Mouse (Mus musculus) megakaryocyte-erythroid progenitor cell, adult 5-6 weeks (primary cell): ENCODE results near the gene Otp. TPM values are rescaled to one million over a fixed set of nuclear protein-coding genes. Genes with fewer than 3 reads are reported as not detected.

ENCODE experiments used
- ATAC-seq: replicated peaks from 2 replicates; pipeline ENCODE4 v1.8.0; 2016; ENCODE audit warnings: mild to moderate bottlenecking, inconsistent platforms; ENCODE audit not compliant: severe bottlenecking, poor library complexity, low FRiP score, low TSS enrichment
- total RNA-seq, 2 experiments: library from RNA; stranded (forward) in 1 of 2; stranded (reverse) in 1 of 2; fragments of 200-1000, 215-1000 nt in 1 of 2; fragments of >200 nt in 1 of 2; fragmentation: Nextera tagmentation in 1 of 2; gene quantifications; 2 replicates each; pipeline ENCODE4 v1.2.3; 2014 to 2017

Otp gene
- total RNA-seq, 2 experiments from 2014 or later = not detected

DNA sequence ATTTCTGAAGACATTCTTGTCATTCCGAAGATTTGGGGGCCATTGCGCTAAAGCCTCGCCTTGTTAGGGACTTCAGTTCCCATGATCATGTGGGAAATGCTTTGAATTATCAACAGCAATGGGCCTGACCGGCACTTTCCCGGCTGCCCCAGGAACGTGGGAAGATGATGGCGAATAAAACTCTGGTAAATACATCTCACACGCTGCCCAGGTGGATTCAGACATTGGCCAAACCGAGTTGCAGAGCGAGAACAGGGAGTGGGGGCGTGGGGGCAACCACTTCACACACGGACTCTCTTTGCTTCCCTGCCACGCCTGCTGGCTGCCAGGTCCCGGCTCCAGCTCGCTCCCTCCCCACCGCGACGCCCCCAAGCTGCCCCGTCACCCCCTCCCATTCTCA lies 3.0 kb upstream of the Otp start:
- ATAC-seq = no peak

GRCm38 (mm10) chr13:94873111-94874038 lies 2.0 kb upstream of the Otp start:
- no peak for ATAC-seq

GRCm38 (mm10) chr13:94874039-94874425 lies 1.4 kb upstream of the Otp start:
- ATAC-seq = no peak

GRCm38 (mm10) chr13:94874656-94875395 lies 576 bp upstream of the Otp start:
- no peak for ATAC-seq

DNA sequence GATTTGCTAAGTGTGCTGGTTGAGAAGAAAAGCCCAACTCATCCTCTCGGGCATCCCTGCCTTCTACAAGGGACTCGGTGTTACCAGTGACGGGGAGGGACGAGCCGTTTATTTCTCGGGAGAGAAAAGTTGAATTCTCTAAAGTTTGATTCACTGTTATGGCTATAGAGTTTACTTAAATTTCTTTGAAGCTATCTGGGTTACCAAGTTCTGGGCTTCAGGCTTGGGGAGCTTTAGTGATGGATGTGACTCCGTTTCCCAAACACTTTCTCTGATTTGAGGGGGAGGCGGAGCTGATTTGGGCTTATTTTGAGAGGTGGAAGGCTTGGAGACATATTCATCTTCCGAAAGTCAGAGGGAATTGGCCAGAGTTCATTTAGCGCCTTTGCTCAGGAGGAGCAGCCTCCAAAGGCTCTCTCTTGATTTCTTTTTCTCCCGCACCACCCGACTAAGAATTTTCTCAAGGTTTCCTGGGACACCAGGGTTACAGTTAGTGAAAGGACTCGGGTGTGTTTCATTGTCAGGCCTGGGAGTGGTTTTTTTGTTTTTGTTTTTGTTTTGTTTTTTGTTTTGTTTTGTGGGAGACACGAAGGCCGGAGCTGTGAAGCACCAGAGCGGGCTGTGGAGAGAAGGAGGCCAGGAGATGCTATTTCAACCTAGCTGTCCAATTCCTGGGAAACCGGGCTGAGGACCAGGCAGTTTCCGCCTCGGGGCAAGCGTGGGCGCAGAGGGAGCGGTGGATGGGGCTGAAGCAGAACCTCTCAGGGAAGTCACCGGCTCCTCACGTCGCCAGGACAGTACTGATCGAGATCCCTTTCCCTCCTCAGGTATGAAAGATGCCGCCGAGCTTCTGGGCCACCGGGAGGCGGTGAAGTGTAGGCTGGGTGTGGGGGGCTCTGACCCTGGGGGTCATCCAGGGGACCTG lies 1.1 kb downstream of the Otp start:
- ATAC-seq = no peak

GRCm38 (mm10) chr13:94877211-94877590 lies 1.8 kb downstream of the Otp start:
- 0 out of 2 replicates have a peak, but pooled peaks have one; percentile 34 for ATAC-seq

DNA sequence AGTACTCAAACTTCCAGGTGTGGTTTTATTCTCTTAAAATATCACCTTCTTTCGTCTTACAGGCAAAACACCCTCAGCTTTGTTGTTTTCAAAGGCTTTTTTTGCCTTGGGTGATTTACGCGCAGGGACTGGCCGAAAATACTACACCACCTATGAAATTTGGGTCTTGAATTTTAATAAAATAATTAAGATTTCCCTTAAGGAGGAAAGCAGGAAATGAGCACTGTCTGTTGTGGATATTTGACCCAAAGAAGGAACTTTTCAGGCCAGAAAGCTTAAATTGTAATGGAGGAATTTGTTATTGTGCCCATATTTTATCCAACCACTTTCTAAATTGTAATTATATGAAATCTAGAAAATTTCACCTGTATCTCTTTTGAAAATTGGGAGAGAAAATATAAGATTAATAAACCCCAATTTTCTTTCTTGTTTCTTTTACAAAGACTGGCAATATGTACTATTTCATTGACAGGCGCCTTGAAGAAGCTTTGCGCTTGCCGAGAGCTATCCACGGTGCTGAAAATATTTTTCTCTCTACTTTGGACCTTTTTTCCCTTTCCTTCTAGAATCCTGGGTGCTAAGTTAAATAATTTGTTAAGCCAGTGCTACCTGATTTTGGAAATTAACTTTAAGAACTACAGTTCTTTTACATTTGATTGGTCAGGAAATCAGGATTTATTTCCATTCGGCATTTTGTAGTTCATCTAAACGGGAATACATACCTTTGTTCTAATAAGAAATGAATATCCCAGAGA lies 2.8 kb downstream of the Otp start:
- ATAC-seq = no peak

GRCm38 (mm10) chr13:94881201-94881600 lies 5.8 kb downstream of the Otp start:
- ATAC-seq = no peak

DNA sequence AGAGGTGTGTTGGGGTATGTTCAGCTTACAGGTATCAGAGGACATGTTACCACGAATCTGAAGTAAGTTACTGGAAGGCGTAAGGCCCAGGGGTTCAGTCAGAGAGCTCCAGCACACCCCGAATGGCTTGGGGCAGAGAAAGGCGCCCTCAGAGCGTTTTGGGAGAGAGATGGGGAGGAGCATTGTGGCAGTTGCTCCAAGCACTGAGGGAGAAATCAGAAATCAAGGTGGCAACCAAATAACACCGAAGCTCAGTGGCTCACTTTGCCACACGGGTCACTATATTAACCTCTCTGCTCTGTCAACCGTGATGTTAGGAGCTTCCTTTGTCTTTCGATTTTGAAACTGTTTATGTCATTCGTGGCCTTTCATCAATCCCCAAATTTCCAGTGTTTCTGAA lies 6.8 kb downstream of the Otp start:
- no peak for ATAC-seq

DNA sequence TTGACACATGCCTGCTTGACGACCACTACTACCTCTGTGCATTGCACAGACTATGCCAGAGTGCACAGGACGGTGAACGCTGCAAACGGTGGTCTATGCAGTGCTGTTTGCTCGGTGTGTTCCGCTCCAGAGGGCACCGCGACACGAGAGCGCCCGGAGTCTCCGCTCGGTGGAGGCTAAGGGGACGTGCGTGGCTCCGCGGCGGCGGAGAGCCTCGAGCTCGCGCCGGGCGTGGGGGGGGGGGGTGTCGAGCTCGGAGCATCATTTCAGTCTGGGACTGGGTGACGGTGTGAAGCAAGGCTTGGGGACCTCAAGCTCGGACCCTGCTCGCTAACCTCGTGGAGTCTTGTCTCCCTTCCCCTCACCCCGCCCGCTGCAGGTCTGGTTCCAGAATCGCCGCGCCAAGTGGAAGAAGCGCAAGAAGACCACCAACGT lies 7.3 kb downstream of the Otp start:
- no peak for ATAC-seq

DNA sequence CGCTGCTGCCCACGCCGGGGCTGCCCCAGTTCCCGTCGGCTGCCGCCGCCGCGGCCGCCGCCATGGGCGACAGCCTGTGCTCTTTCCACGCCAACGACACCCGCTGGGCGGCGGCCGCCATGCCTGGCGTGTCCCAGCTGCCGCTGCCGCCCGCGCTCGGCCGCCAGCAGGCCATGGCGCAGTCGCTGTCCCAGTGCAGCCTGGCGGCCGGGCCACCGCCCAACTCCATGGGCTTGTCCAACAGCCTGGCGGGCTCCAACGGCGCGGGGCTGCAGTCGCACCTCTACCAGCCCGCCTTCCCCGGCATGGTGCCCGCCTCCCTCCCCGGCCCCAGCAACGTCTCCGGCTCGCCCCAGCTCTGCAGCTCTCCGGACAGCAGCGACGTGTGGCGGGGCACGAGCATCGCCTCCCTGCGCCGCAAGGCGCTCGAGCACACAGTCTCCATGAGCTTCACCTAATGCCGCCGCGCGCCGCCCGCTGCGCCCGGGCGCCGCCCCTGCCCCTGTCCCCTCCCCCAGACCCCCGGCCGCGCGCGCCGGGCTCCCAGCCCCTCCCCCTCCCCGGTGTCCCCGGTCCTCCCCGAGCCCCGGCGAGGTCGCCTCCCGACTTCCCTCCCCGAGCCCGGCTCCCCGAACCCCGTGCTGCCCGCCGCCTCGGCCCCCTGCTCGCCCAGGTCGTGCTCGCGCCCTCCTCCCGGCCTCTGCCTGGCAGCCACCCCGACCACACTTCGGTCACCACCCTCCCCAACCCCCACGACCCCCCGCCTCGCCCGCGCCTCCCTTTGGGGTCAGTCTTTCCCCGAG lies 8.0 kb downstream of the Otp start:
- peak; percentile 49 for ATAC-seq

DNA sequence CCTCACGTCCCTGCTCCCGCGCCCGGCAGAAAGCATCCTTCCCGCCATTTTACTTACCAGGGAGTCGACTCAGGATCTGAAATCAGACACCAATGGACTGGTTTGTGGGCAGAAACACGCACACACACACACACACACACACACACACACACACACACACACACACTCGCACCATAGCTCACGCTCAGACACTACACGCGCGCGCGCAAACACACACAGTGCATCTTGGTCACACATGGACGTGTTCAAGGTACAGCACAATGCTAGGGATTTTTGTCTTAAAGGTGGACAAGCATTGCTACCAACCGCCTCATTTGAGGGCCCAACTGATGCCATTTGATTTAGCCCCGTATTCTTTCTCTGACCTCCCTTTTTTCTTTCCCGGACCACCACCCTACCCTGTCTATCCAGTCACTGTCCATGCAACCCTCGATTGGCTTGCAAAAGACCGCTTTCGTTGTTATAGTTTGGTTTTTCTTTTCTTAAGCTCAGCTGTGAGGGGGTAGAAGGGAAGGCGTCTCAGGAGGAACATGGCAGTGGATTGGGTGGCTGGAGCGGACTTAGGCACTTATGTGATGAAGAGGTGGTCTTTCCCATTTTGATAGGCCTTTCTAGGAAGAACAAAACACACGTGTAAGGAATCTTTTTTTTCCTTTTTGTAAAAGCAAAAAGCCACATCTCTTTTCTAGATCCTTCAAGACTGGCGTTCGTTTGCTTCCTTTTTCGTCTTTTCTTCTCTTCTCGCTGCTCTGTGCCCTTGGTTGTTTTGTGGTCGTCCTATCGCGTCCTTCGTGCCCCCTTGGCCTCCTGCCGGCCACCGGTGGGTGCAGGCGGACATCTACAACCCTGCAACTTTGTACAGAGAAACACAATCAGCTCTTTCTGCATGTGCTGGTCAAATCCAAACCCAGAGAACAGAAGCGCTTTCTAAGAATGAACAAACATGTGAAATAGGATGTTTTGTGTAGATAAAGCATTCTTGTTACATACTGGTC lies 8.9 kb downstream of the Otp start:
- no peak for ATAC-seq

DNA sequence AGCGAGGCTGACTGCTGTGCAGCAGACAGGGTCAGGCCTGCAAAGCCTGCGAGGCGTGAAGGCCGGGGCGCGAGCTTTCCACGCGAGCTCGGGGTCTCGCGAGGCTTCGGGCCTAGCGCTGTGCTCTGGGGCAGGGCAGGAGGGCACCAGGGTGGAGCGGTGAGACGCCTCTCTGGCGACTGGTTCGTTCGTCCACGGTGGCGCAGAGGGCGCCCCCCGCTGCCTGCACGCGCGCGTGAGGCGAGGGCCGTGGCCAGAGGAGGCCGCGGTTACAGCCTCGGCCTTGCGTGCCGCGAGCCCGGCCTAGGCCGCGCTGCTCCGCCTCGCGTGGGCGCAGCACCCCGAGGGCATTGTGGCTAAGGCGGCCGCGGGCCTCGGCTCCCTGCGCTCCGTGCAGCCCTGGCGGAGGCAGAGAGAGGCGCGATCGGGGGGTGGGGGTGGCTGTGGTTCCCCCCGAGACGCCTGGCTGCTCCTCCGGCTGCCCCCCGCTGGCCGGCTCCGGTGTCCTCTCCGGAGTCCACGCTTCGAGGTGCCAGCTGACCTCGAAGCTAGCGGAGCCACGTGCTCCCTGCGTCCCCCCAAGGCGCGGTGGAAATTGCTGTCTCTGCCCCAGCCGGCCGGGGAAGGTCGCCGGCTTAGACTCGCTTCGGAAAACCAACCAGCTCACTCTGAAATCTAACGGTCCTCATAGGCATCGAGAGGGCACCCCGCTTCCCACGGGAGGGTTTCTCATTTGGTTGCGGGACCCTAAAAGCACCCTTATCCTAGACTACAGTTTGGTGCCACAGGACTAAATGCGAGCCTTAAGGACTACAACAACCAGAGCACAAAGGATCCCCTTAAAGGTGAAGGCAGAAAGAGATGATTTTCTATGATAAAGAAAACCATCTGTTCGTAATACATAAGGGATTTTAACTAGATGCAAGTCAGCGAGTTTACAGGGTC lies 10.2 kb downstream of the Otp start:
- ATAC-seq = no peak

GRCm38 (mm10) chr13:94907841-94908240 lies 32.4 kb downstream of the Otp start:
- no peak for ATAC-seq

DNA sequence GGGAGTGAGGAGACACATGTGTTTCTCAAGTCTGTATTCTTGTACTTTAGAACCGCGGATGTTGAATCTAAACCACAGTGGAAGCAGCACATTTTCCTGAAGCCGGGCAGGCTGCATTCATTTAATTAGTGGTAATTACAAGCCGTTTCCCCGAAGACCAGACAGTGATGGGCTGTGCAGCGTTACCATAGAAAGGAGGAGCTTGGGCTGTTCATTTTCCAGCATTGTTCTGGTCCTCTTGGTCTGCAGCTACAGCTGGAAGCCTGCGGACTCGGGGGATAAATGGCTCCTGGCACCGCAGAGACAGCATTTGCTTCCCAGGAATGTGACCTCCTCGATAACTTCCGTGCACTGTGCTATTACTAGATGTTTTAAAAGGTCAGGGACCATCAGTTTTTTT lies 37.6 kb downstream of the Otp start:
- ATAC-seq = no peak

DNA sequence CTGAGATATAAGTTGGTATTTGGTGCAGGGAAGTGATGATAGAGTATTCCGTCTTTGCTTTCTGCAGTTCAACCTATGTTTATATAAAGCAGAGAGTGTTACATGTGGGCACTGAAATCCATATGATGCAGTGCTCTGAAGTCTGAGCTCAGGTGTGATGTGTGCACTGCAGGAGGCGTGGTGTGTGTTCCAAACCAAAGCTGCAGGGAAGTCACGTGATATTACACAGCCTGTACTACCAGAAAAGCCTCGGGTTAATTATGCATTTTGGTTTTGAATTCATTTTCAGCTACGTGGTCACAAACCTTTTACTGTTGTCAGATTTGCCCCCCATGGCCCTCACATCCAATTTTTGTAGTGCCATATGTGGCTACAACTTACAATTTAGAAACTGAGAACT lies 40.3 kb downstream of the Otp start:
- no peak for ATAC-seq
